Mouse (Mus musculus) cerebellum, postnatal 4 days (tissue): ENCODE results near the gene Steap1.

ENCODE experiments used
- DNase-seq, 2 experiments: peaks; one replicate each; pipeline ENCODE4 v3.0.0; 2022; ENCODE audit warnings: low spot score in 2 of 2, mixed read lengths in 1 of 2

The Steap1 gene

GRCm38 (mm10) chr5:5688228-5688627, 60.9 kb downstream of the Steap1 start:
- DNase-seq, result no peak

DNA sequence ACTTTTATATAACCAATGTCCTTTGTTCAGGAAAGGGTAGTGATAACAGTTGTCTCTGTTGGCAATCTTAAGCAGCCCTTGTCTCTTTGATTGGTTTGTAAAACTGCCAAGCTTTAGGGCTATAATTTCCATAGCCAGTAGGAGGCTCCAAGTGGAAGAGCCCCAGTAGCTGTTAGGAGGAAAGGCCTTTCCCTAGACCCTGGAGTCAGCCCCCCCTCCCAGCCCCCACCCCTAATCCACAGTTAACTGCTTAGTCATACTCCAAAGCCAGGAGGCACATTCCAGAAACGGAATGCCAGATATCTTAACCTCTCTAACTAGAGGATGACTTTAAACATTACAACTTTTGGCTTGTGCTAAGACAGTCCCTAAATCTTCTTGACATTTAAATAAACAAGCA, 62.2 kb downstream of the Steap1 start:
- DNase-seq, result no peak
